Mouse (Mus musculus): Measurements from ENCODE around the gene Il9r. TPM values are rescaled to one million over a fixed set of nuclear protein-coding genes. Genes with fewer than 3 reads are reported as not detected.
A peak's percentile ranks its signal among the peaks of the same experiment; 100 is the strongest.

Il9r gene
- polyA plus RNA-seq, 1 experiment = not detected

DNA sequence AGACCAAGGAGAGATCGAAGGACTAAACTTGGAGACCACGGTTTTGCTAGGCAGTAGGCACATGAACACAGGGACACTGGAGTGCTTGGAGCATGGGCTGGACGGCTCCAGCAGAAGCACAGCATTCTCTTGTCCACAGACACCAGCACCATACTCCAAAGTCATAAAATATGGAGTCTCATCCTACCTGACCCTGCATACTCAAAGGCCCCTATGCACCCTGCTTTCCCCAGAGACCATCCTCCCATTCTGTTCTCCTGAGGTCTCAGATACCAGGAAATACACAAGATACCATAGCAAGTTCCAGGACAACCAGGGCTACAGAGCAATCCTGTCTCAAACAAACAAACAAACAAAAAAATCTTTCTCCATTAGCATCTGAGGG is 37.3 kb upstream of the Il9r start:
- H3K4me1 ChIP-seq = peaks cover 32% of the 10 kb centered on the region
- H3K9me3 ChIP-seq = no peaks in the 10 kb centered on the region
- H3K27me3 ChIP-seq (replicated peaks) = no peaks in the 10 kb centered on the region
- H3K36me3 ChIP-seq (replicated peaks; ENCODE audit: low read length) = peaks cover 98% of the 10 kb centered on the region
- no peak overlapping the region for H3K4me3 ChIP-seq (replicated peaks)
- no peak for TF ChIP-seq FLI1 (IDR thresholded peaks at IDR 0.05; ENCODE audit: low read length)

DNA sequence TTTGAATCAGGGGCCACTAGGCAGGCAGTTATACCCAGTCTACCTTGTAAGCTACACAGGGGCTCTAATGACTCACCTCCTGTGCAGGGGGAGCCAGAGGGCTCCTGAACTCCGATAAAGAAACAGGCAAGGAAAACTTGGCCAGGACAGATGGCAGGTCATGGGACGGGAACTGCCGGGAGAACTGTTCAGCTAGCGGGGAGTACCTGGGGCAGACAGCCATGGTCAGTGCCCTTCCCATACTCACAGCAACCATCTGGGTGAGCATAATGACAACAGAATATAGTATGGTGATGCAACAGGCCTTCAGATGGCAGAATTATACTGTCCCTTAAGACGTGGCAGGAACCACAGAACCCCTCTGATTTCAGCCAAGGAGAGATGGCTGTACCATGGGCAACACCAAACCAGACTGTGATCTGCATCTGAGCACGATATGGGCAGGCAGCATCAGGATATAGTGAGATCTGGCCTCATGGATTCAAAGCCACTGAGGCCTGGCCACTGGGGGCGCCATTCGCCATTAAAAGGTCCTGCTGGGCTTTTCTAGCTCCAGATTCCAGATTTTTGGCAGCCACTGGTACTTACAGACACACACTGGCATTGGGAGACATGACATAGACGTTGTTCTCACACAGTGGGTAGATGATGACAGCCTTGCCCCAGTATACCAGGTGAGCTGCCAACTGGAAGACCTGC is 36.8 kb upstream of the Il9r start:
- H3K4me3 ChIP-seq (replicated peaks) = no peak overlapping the region
- H3K27me3 ChIP-seq (replicated peaks) = no peaks in the 10 kb centered on the region
- H3K36me3 ChIP-seq (replicated peaks; ENCODE audit: low read length) = peaks cover 98% of the 10 kb centered on the region
- H3K9me3 ChIP-seq = no peaks in the 10 kb centered on the region
- peaks cover 27% of the 10 kb centered on the region; the same call in 1 of the 2 replicates for H3K4me1 ChIP-seq
- TF ChIP-seq GATA1 (IDR thresholded peaks at IDR 0.05; ENCODE audit: borderline replicate concordance, low read length) = no peak
- no peak for TF ChIP-seq FLI1 (IDR thresholded peaks at IDR 0.05; ENCODE audit: low read length)

DNA sequence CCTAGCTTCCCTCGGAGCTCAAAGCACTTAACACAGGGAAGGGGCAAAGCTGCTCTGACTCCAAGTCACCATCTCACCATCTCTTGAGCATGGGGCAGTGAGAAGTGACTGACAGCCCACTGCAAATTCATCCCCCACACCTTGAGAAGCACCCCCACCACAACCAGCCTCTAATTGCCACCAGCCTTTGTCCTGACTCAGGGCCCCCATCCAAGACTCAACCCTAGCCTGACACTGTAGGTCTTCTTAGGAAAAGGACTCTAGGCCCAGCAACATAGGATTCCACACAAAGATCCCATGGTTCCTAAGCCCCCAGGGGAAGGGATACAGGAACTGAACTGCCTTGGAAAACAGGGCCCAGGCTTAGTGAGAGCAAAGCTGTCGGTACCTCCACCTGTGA is 36.1 kb upstream of the Il9r start:
- Histone ChIP-seq H3K27me3 (replicated peaks) (no peaks in the 10 kb centered on the region), H3K4me1 (peaks cover 29% of the 10 kb centered on the region; the same call in 1 of the 2 replicates)

DNA sequence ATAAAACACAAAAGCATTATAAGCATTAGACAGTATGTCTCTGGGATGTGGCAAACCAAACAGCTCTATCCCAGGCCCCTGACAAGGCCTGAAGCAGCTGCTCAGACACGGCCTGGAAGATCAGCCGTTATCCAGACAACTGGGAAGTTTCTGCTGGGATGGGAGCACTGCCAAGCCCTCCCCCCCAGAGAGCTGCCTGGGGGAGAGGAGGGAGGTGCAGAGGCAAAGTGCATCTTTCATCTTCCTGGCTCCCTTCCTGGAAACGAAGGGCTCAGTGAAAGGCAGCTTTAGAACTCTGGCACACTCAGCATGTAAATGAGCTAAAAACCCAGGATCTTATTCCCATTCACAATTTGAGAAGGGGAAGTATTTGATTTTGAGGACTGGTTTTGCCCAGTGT is 35.6 kb upstream of the Il9r start:
- H3K36me3 ChIP-seq (replicated peaks; ENCODE audit: low read length) = peaks cover 98% of the 10 kb centered on the region
- H3K9me3 ChIP-seq = no peaks in the 10 kb centered on the region
- H3K4me1 ChIP-seq = peaks cover 29% of the 10 kb centered on the region; the same call in 1 of the 2 replicates
- H3K27me3 ChIP-seq (replicated peaks) = no peaks in the 10 kb centered on the region
- TF ChIP-seq GATA1 (IDR thresholded peaks at IDR 0.05; ENCODE audit: borderline replicate concordance, low read length) (no peak), FLI1 (IDR thresholded peaks at IDR 0.05; ENCODE audit: low read length) (no peak)
- H3K4me3 ChIP-seq (replicated peaks) = no peak overlapping the region

More for the DNA sequence above, 36.1 kb upstream of the Il9r start:
- H3K36me3 ChIP-seq (replicated peaks; ENCODE audit: low read length) = peaks cover 98% of the 10 kb centered on the region
- H3K4me3 ChIP-seq (replicated peaks) = no peak overlapping the region
- TF ChIP-seq FLI1 (IDR thresholded peaks at IDR 0.05; ENCODE audit: low read length) = no peak
- no peak for TF ChIP-seq GATA1 (IDR thresholded peaks at IDR 0.05; ENCODE audit: borderline replicate concordance, low read length)
- no peaks in the 10 kb centered on the region for H3K9me3 ChIP-seq

DNA sequence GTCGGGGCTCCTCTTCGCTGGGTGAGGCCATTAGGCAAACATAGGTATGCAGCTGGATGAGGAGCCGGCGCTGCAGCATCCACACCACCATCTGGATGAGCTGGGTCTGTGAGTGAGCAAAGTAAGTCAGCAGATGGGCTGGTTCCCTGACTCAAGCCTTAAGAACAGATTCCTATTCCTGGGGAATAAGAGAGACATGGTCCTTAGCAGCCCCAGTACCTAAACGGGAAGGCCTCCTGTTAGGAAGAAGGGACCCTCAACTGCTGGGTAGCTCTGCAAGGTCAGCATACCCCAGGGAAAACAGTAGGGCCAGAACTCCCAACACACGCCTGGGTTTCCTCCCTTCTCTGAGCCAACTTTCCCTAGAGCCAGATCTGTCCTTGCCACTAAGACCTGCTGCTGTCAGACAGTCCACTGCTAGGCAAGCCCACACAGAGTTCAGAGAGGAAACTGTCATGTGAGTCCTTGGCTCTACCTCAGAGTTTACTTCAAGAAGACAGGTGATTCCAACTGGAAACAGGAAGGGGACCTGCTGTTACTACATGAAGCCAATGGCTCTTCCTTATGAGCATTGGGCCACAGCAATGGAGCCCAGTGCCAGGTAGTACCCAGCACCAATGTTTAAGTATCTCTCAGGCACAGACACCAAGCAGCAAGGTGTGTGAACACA is 34.9 kb upstream of the Il9r start:
- no peak overlapping the region for H3K4me3 ChIP-seq (replicated peaks)
- no peaks in the 10 kb centered on the region for H3K27me3 ChIP-seq (replicated peaks)
- no peak for TF ChIP-seq FLI1 (IDR thresholded peaks at IDR 0.05; ENCODE audit: low read length)
- no peak for TF ChIP-seq GATA1 (IDR thresholded peaks at IDR 0.05; ENCODE audit: borderline replicate concordance, low read length)
- H3K9me3 ChIP-seq = no peaks in the 10 kb centered on the region
- peaks cover 32% of the 10 kb centered on the region; the same call in 1 of the 2 replicates for H3K4me1 ChIP-seq
- H3K36me3 ChIP-seq (replicated peaks; ENCODE audit: low read length) = peaks cover 99% of the 10 kb centered on the region

DNA sequence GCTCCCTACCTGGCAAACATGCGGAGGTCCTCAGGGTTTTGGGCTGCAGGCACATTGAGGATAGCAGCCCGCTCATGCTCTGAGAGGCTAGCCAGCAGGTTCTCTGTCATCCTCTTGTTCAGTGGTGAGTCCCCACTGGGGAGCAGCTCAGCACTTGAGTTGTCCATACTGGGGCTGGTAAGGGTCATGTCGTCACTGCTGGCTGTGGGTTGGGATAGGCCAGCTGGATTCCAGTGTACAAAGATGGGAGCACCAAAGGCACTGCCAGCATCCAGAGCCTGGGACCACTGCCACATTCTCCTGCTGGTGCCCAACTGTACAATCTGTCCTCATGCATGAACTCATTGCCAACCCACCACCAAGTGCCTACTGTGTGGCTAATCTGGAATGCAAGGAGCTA is 33.8 kb upstream of the Il9r start:
- Histone ChIP-seq H3K36me3 (replicated peaks; ENCODE audit: low read length) (peaks cover 100% of the 10 kb centered on the region), H3K27me3 (replicated peaks) (no peaks in the 10 kb centered on the region), H3K4me1 (peaks cover 27% of the 10 kb centered on the region; the same call in 1 of the 2 replicates), H3K9me3 (no peaks in the 10 kb centered on the region), H3K4me3 (replicated peaks) (no peak overlapping the region)
- TF ChIP-seq GATA1 (IDR thresholded peaks at IDR 0.05; ENCODE audit: borderline replicate concordance, low read length) = no peak
- TF ChIP-seq FLI1 (IDR thresholded peaks at IDR 0.05; ENCODE audit: low read length) = no peak

DNA sequence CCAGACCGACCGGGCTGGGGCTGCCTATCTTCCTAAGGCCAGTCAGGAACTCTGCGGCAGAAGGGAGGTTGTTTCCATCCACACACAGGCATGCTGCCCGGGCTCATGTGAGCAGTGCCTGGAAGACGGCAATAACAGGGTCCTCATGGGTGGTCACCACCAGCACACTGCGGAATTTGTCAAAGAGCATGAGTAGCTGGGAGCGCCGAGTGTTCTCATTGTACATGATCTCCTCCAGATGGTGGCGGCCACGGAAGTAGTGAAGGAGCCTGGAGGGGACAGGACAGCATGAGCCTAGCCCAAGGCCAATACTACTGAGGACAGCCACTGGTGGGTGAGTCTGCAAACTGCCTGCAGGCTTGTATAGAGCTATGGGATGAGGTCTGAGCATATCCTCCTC is 32.8 kb upstream of the Il9r start:
- no peak for TF ChIP-seq FLI1 (IDR thresholded peaks at IDR 0.05; ENCODE audit: low read length)
- TF ChIP-seq GATA1 (IDR thresholded peaks at IDR 0.05; ENCODE audit: borderline replicate concordance, low read length) = no peak
- Histone ChIP-seq H3K27me3 (replicated peaks) (no peaks in the 10 kb centered on the region), H3K9me3 (no peaks in the 10 kb centered on the region), H3K36me3 (replicated peaks; ENCODE audit: low read length) (peaks cover 100% of the 10 kb centered on the region), H3K4me3 (replicated peaks) (no peak overlapping the region), H3K4me1 (peaks cover 22% of the 10 kb centered on the region)

DNA sequence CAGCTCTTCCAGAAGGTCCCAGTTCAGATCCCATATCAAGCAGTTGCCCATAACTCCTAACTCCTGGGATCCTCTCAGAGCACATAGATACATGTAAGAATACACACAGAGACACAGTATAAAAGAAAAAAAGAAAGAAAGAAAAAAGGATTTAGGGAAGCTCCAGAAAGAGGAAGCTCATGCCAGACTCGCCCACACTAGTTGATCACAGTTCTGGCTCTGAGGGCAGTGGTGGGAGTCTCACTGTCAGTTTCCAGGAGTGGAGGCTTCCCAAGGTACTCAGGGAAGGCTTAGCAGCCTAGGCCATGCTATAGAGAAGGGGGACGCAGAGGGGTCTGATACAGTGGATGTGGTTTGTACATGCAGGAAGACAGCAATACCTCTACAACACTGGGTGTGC is 31.0 kb upstream of the Il9r start:
- Histone ChIP-seq H3K9me3 (no peaks in the 10 kb centered on the region), H3K27me3 (replicated peaks) (no peaks in the 10 kb centered on the region), H3K4me1 (peaks cover 32% of the 10 kb centered on the region), H3K4me3 (replicated peaks) (no peak overlapping the region), H3K36me3 (replicated peaks; ENCODE audit: low read length) (peaks cover 87% of the 10 kb centered on the region)
- TF ChIP-seq FLI1 (IDR thresholded peaks at IDR 0.05; ENCODE audit: low read length) (no peak), GATA1 (IDR thresholded peaks at IDR 0.05; ENCODE audit: borderline replicate concordance, low read length) (no peak)

DNA sequence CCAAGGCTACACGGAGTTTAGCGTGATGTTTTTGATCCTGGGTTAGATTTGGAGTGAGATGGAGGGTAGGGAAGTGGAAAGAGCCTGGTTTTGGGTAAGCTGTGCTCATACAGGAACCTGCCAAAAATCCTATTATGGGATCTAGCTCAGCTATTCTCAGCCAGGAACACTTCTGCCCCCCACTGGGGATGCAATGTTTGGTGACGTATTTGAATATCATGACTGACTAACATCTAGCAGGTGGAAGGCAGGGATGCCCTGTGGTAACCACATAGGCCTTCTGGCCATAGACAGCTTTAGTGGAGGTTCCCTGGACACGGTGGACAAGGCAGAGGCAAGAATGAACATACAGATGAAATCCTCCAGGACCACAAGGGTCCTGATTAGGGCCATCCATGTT is 30.1 kb upstream of the Il9r start:
- TF ChIP-seq FLI1 (IDR thresholded peaks at IDR 0.05; ENCODE audit: low read length) (no peak), GATA1 (IDR thresholded peaks at IDR 0.05; ENCODE audit: borderline replicate concordance, low read length) (no peak)
- peaks cover 78% of the 10 kb centered on the region for H3K36me3 ChIP-seq (replicated peaks; ENCODE audit: low read length)
- no peaks in the 10 kb centered on the region for H3K27me3 ChIP-seq (replicated peaks)
- H3K4me3 ChIP-seq (replicated peaks) = no peak overlapping the region
- no peaks in the 10 kb centered on the region for H3K9me3 ChIP-seq
- H3K4me1 ChIP-seq = peaks cover 41% of the 10 kb centered on the region

DNA sequence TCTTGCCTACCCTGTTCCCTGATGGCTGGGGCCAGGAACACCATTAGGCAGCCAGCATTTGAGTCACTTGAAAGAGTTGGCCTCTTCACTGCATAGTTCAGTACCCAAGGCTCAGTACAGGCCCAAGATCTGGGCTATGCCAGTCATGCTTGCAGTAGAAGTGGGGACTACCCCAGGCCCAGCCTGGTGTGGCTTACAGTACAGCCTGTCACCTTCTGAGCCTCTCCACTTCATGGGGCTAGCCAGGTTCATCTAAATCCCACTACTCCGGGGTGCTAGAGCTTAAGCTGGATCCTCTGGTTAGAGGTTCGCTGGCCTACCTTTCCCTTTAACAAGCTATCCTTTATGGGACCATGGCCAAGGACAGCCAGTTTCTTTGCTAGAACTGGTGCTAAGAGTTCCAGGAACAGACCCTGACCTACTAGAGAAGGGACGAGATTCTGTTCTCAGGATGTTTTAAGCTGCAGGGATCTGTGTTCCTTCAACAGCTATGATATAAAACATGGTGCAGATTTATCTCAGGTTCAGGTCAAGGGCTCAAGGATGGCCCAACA is 28.3 kb upstream of the Il9r start:
- Histone ChIP-seq H3K27me3 (replicated peaks) (peaks cover 7% of the 10 kb centered on the region), H3K9me3 (peaks cover 4% of the 10 kb centered on the region; the same call in 1 of the 2 replicates), H3K4me1 (peaks cover 59% of the 10 kb centered on the region), H3K4me3 (replicated peaks) (peak overlapping the region; percentile 30), H3K36me3 (replicated peaks; ENCODE audit: low read length) (peaks cover 59% of the 10 kb centered on the region)
- no peak for TF ChIP-seq FLI1 (IDR thresholded peaks at IDR 0.05; ENCODE audit: low read length)
- TF ChIP-seq GATA1 (IDR thresholded peaks at IDR 0.05; ENCODE audit: borderline replicate concordance, low read length) = no peak
